Mouse (Mus musculus) G1E (cell line): ENCODE results near the gene Ufl1.

ENCODE experiments used
- CTCF ChIP-seq: IDR thresholded peaks from 2 replicates; pipeline ENCODE4 v1.5.1; 2012; ENCODE audit warnings: low read depth, low read length, inconsistent platforms, mixed read lengths
- GATA1 ChIP-seq: IDR thresholded peaks from 2 replicates; pipeline ENCODE4 v1.6.1; 2012; ENCODE audit warnings: borderline replicate concordance, low read length, inconsistent platforms, mixed read lengths
- GATA2 ChIP-seq: IDR thresholded peaks from 2 replicates; pipeline ENCODE4 v1.6.1; 2012; ENCODE audit warnings: low read depth, low read length, inconsistent platforms, borderline replicate concordance
- POLR2AphosphoS5 ChIP-seq: IDR thresholded peaks from 2 replicates; pipeline ENCODE4 v1.6.1; 2012; ENCODE audit warnings: low read depth, low read length, inconsistent platforms; ENCODE audit not compliant: insufficient replicate concordance
- TAL1 ChIP-seq: conservative IDR thresholded peaks from 2 replicates; pipeline ENCODE4 v1.6.1; 2012; ENCODE audit warnings: low read depth, low read length, inconsistent platforms, mixed read lengths

- TF ChIP-seq CTCF (no peak), GATA1 (no peak), TAL1 (no peak), POLR2AphosphoS5 (no peak), GATA2 (no peak)
Observed at GRCm38 (mm10) chr4:25281671-25282038, at the start of gene Ufl1.
